Mouse (Mus musculus): Measurements from ENCODE around the gene Gucy2g.

Gene Gucy2g

GRCm38 (mm10) chr19:55241186-55241645, at the start of gene Gucy2g:
Gucy2g (minus strand) TSS chr19:55241236.
- no peak for DNase-seq

- no peak for DNase-seq
These were observed 47.9 kb upstream of the Gucy2g start for GRCm38 (mm10) chr19:55288974-55289373.

GRCm38 (mm10) chr19:55286034-55286433, 45.0 kb upstream of the Gucy2g start:
- no peak for DNase-seq

- DNase-seq, result no peak
These were observed 43.1 kb upstream of the Gucy2g start for GRCm38 (mm10) chr19:55284093-55284492.

- no peak for DNase-seq
These were observed 35.7 kb upstream of the Gucy2g start for GRCm38 (mm10) chr19:55276770-55277169.

- DNase-seq, result no peak
These were observed 35.1 kb upstream of the Gucy2g start for GRCm38 (mm10) chr19:55276100-55276499.

GRCm38 (mm10) chr19:55273340-55273739, 32.3 kb upstream of the Gucy2g start:
- DNase-seq, result no peak

- no peak for DNase-seq
These were observed 30.4 kb upstream of the Gucy2g start for GRCm38 (mm10) chr19:55271448-55271847.

GRCm38 (mm10) chr19:55269051-55269450, 28.0 kb upstream of the Gucy2g start:
- DNase-seq, result no peak

- DNase-seq, result no peak
These were observed 27.1 kb upstream of the Gucy2g start for GRCm38 (mm10) chr19:55268150-55268549.

- DNase-seq, result no peak
These were observed 25.8 kb upstream of the Gucy2g start for GRCm38 (mm10) chr19:55266786-55267185.

- no peak for DNase-seq
These were observed 24.2 kb upstream of the Gucy2g start for GRCm38 (mm10) chr19:55265269-55265668.

- no peak for DNase-seq
These were observed 19.6 kb upstream of the Gucy2g start for GRCm38 (mm10) chr19:55260389-55261184.

GRCm38 (mm10) chr19:55258514-55258913, 17.5 kb upstream of the Gucy2g start:
- DNase-seq, result no peak

- no peak for DNase-seq
These were observed 16.8 kb upstream of the Gucy2g start for GRCm38 (mm10) chr19:55257656-55258375.

- no peak for DNase-seq
These were observed 15.1 kb upstream of the Gucy2g start for GRCm38 (mm10) chr19:55256156-55256555.

- DNase-seq, result peak; percentile 9
These were observed 13.5 kb upstream of the Gucy2g start for GRCm38 (mm10) chr19:55254513-55255016.

- peak; percentile 49 for DNase-seq
These were observed 12.8 kb upstream of the Gucy2g start for GRCm38 (mm10) chr19:55253570-55254441.

- DNase-seq, result no peak
These were observed 12.2 kb upstream of the Gucy2g start for GRCm38 (mm10) chr19:55253239-55253569.

- DNase-seq, result no peak
These were observed 10.5 kb upstream of the Gucy2g start, which contains the start of gene Acsl5 for GRCm38 (mm10) chr19:55251383-55252124. Acsl5 (plus strand) TSS chr19:55251938.

GRCm38 (mm10) chr19:55250451-55250850, 9.4 kb upstream of the Gucy2g start:
- no peak for DNase-seq

GRCm38 (mm10) chr19:55247991-55248520, 7.0 kb upstream of the Gucy2g start:
- no peak for DNase-seq

Data from cerebellum, adult 8-10 months (tissue).